14 mouse cellular contexts compared by ENCODE assay signal in the genomic region with DNA sequence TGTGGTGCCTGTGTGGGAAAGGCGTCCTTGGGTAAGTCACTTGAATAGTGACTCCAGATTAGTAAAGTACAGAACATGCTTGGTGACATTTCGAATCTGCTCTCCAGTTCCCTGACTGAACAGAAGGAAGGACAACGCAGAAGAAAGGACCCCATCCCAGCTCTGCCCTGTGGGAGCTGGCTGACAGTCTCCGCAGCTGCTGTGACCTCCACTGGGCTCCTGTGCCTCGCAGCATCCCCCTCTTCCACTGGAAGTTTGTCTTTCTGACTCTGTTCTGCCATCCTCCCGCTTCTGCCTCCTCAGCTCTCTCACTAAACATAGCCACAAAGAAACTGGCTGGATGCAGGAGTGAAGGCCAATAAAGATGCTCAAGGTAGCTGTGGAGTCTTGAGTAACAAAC. TPM values are rescaled to one million over a fixed set of nuclear protein-coding genes. Genes with fewer than 3 reads are reported as not detected.
DNase-seq lines count a peak whose midpoint lies in the region; ATAC-seq and TF ChIP-seq lines count a peak whose summit lies in the region.
"Had no signal": no experiment of that assay in that cellular context is flagged by ENCODE, and none has a peak within 500 bp of the region (broad histone marks: within the 10 kb centered on the region; RNA-seq: fewer than 3 reads in every experiment).

No protein-coding gene starts in this region.

- H3K9ac ChIP-seq in forebrain, embryonic 14.5 days (ENCODE audit: low read length), result peak overlapping the region; percentile 100
- peak overlapping the region; percentile 53; the same call in 1 of the 2 replicates for H3K9ac ChIP-seq in hindbrain, embryonic 16.5 days (ENCODE audit: low read depth, low read length)
- H3K9ac ChIP-seq in neural tube, embryonic 15.5 days (replicated peaks), result 0 out of 2 replicates have a peak overlapping the region, but pooled peaks have one; percentile 0
- H3K9ac ChIP-seq: heart, embryonic 12.5 days; limb, embryonic 12.5 days had no signal

- no peak for DNase-seq in left cerebral cortex, adult 2 months (ENCODE audit: extremely low spot score in 1 of 2, low spot score in 2 of 2)
- no peak for DNase-seq in left cerebral cortex, adult 18-20 months (ENCODE audit: low spot score in 2 of 2)
- peak; percentile 31 for DNase-seq in forebrain, embryonic 14.5 days (ENCODE audit: low spot score)
- DNase-seq in thymus, postnatal 25 days, result no peak
- DNase-seq: gastrocnemius, postnatal 10 days; lung, adult 2 months had no signal

- H3K4me3 ChIP-seq in left cerebral cortex, adult 2 months, result no peak overlapping the region
- H3K4me3 ChIP-seq in forebrain, embryonic 14.5 days (ENCODE audit: low read depth, low read length), result peak overlapping the region; percentile 56
- no peak overlapping the region for H3K4me3 ChIP-seq in hindbrain, embryonic 16.5 days (ENCODE audit: low read length)
- H3K4me3 ChIP-seq in neural tube, embryonic 15.5 days (replicated peaks), result no peak overlapping the region
- H3K4me3 ChIP-seq: erythroblast, embryonic 14.5 days; heart, embryonic 12.5 days; limb, embryonic 12.5 days had no signal

- no peaks in the 10 kb centered on the region for H3K27me3 ChIP-seq in forebrain, embryonic 14.5 days (replicated peaks; ENCODE audit: control insufficient read depth, insufficient read depth, low read length)
- no peaks in the 10 kb centered on the region; the same call in none of the 2 replicates for H3K27me3 ChIP-seq in hindbrain, embryonic 16.5 days (replicated peaks; ENCODE audit: control insufficient read depth, insufficient read depth, low read length)
- 0 out of 2 replicates have a peak, but pooled peaks cover 8% of the 10 kb centered on the region for H3K27me3 ChIP-seq in neural tube, embryonic 15.5 days (replicated peaks)

- ATAC-seq in forebrain, embryonic 14.5 days, result no peak
- no peak for ATAC-seq in hindbrain, embryonic 16.5 days
- no peak for ATAC-seq in neural tube, embryonic 15.5 days (ENCODE audit: low FRiP score)
- no peak for ATAC-seq in erythroid progenitor cell, adult 5-6 weeks (replicated peaks; ENCODE audit: low FRiP score, poor library complexity, severe bottlenecking)

- H3K4me1 ChIP-seq in forebrain, embryonic 14.5 days (ENCODE audit: control insufficient read depth, insufficient read depth, low read length), result peaks cover 49% of the 10 kb centered on the region
- H3K4me1 ChIP-seq in hindbrain, embryonic 16.5 days (ENCODE audit: control insufficient read depth, insufficient read depth, low read depth, low read length), result peaks cover 57% of the 10 kb centered on the region
- H3K4me1 ChIP-seq in neural tube, embryonic 15.5 days, result peaks cover 70% of the 10 kb centered on the region

- H3K4me2 ChIP-seq in forebrain, embryonic 14.5 days (ENCODE audit: low read length), result peak overlapping the region; percentile 98
- peak overlapping the region; percentile 90 for H3K4me2 ChIP-seq in hindbrain, embryonic 16.5 days (ENCODE audit: low read length)
- H3K4me2 ChIP-seq in neural tube, embryonic 15.5 days, result peak overlapping the region; percentile 83
- H3K4me2 ChIP-seq: heart, embryonic 12.5 days; limb, embryonic 12.5 days had no signal

- H3K36me3 ChIP-seq in forebrain, embryonic 14.5 days (ENCODE audit: control insufficient read depth, insufficient read depth, low read length), result no peaks in the 10 kb centered on the region
- no peaks in the 10 kb centered on the region for H3K36me3 ChIP-seq in hindbrain, embryonic 16.5 days (ENCODE audit: control insufficient read depth, insufficient read depth, low read length)
- H3K36me3 ChIP-seq in neural tube, embryonic 15.5 days, result no peaks in the 10 kb centered on the region
- H3K36me3 ChIP-seq: heart, embryonic 12.5 days; limb, embryonic 12.5 days had no signal

- intact Hi-C loops in left cerebral cortex, adult 2 months (cut with DNase I), result no loop called here

- peak overlapping the region; percentile 93 for H3K27ac ChIP-seq in left cerebral cortex, adult 2 months
- peak overlapping the region; percentile 100 for H3K27ac ChIP-seq in forebrain, embryonic 14.5 days (ENCODE audit: low read depth, low read length)
- H3K27ac ChIP-seq in hindbrain, embryonic 16.5 days (ENCODE audit: low read depth, low read length), result peak overlapping the region; percentile 96
- H3K27ac ChIP-seq in neural tube, embryonic 15.5 days (replicated peaks), result peak overlapping the region; percentile 98
- H3K27ac ChIP-seq: kidney, postnatal 0 days; limb, embryonic 12.5 days had no signal

- WGBS in forebrain, embryonic 14.5 days, result 9% methylated on average over 5 of the region's 6 CpGs
- 14% methylated on average over 6 of the region's 6 CpGs for WGBS in hindbrain, embryonic 16.5 days
- WGBS in neural tube, embryonic 15.5 days, result 5% methylated on average over 6 of the region's 6 CpGs

- no peaks in the 10 kb centered on the region for H3K9me3 ChIP-seq in forebrain, embryonic 14.5 days (replicated peaks; ENCODE audit: control insufficient read depth, low read length)
- no peaks in the 10 kb centered on the region for H3K9me3 ChIP-seq in hindbrain, embryonic 16.5 days (ENCODE audit: control insufficient read depth, low read length)
- no peaks in the 10 kb centered on the region for H3K9me3 ChIP-seq in neural tube, embryonic 15.5 days (replicated peaks)
- H3K9me3 ChIP-seq: heart, embryonic 12.5 days; limb, embryonic 12.5 days had no signal

- no peak for TF ChIP-seq CTCF in left cerebral cortex, adult 2 months (IDR thresholded peaks at IDR 0.05)

RNA-seq across cellular contexts. Expression of a gene that starts 51.5 kb away (rescaled TPM):
- not detected for total RNA-seq in left cerebral cortex, adult 2 months (2021)
- not detected for total RNA-seq in left cerebral cortex, adult 18-20 months (2021)
- polyA plus RNA-seq in forebrain, embryonic 14.5 days (2014; fragmentation: Nextera tagmentation; extraction: Ambion mirVana), result 0.25 TPM in 1 of 2 replicates, not detected in the other
- polyA plus RNA-seq in hindbrain, embryonic 16.5 days (2015; fragmentation: Nextera tagmentation; extraction: Ambion mirVana), result 0.52 and 0.99 TPM in 2 replicates
- polyA plus RNA-seq in neural tube, embryonic 15.5 days (2015; fragmentation: Nextera tagmentation; extraction: Ambion mirVana), result 0.78 and 0.83 TPM in 2 replicates
- not detected in 2 replicates for total RNA-seq in erythroid progenitor cell, adult 5-6 weeks (2015; ENCODE audit: low replicate concordance)
- total RNA-seq in erythroid progenitor cell, adult 5-6 weeks (2017; ENCODE audit: low replicate concordance), result not detected in 2 replicates
- total RNA-seq: gastrocnemius, postnatal 10 days; megakaryocyte progenitor cell, adult 5-6 weeks had no signal
- polyA plus RNA-seq: erythroblast, embryonic 14.5 days had no signal

Comparison
In these comparisons a context has a peak if more than half of its experiments do, and no peak if none do; other contexts are left out.
1. H3K9ac ChIP-seq: peak in every context shown above with its lines; median percentile 100 in forebrain, embryonic 14.5 days; 53 in hindbrain, embryonic 16.5 days; 0 in neural tube, embryonic 15.5 days.